Mouse (Mus musculus) 416B (cell line): Measurements from ENCODE around the gene Stag3.

Experiments
- DNase-seq: peaks from one replicate; pipeline ENCODE4 v3.0.0; 2011; ENCODE audit warnings: low read depth

The Stag3 gene

DNA sequence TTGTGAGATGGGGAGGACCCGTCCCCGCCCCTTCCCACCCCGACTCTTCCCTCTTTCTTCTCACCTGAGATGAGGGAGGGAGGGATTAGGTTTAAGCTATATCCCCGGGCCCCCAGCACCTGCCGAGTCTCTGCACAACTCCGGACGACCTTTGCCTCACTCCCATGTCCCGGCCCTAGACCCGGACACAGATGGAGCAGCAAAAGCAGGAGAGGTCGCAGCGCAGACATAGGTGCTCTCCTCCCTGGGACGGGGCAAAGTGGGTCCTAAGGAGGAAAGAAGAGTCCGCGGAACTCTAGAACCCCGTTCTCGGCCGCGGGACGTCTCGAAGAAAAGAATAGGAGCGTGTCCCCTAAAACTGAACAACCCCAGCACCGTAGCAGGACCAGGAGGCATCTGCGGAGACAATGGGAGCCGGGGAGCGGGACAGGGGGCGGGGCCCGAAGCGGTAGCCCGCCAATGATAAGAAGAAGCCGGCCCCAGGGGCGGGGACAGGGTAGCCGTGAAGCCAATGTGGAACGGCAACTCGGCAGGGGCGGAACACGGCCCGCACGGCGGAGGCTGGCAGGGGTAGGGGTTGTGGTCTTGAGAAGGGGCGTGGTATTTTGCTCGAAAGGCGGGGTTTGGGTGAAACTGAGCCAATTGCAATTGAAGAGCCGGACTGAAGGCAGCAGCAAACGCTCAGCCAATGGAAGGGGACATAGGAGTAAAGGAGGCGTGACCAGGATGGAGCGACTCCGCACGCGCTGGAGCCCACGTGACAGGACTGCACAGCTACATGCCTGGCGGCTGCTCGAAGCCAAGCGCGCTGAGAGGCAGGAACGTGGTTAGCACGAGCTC is at the start of gene Stag3, which contains the start of the genes Gm43720 and Gpc2:
Gene Stag3, plus strand, starts transcription at position 656 of the 840 bp plus-strand sequence.
Gene Gm43720, minus strand, starts transcription at position 374 of the 840 bp plus-strand sequence.
Gene Gpc2, minus strand, starts transcription at position 421 of the 840 bp plus-strand sequence.
- no peak for DNase-seq

DNA sequence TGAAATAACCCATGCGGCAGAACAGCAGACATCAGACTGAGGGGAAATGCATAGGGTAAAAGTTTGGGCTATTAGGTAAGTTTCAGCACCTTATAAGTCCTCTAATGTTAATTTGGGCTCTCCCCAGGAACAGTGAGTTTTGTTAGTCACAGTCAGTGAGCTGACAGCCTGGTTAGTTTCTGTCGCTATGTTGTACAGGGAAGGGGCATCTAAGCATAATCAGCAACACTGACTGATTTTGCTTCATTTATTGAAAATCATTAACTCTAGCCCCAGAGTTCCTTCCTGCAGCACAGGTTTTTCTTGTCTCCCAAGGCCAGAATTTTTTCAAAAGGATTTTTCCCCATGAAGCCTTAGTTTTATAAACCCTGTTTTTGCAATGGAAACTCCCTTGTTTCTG is 46.3 kb upstream of the Stag3 start:
- DNase-seq = no peak

GRCm38 (mm10) chr5:138234224-138234623 is 45.8 kb upstream of the Stag3 start:
- no peak for DNase-seq

DNA sequence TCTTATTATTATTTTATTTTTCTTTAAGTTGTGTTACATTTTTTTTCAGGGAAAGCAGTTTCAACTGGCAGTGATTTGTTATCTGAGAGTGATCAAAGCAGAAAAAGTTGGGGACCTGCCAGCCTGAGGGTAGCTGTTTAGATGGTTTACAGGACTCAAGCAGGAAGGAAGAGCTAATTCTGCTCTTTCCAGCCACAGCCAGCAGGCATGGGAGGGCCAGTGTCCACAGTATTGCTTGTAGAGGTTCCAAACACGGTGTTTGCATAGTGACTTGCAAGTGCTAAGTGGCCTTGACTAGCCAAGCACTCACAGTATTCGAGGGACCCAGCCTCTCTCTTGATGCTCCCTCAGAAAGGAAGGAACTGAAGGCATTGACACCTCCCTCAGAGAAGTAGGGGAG is 38.5 kb upstream of the Stag3 start:
- DNase-seq = peak; percentile 92

- no peak for DNase-seq
These were observed 28.9 kb upstream of the Stag3 start for GRCm38 (mm10) chr5:138251144-138251543.

- peak; percentile 69 for DNase-seq
These were observed 27.0 kb upstream of the Stag3 start for GRCm38 (mm10) chr5:138253061-138253460.

- peak; percentile 99 for DNase-seq
These were observed 24.5 kb upstream of the Stag3 start, which contains the start of gene Lamtor4 for GRCm38 (mm10) chr5:138255353-138256093. Gene Lamtor4 (plus strand): TSS chr5:138255482.

GRCm38 (mm10) chr5:138256094-138256467 is 24.0 kb upstream of the Stag3 start:
- DNase-seq = no peak

GRCm38 (mm10) chr5:138256966-138257584 is 23.0 kb upstream of the Stag3 start:
- peak; percentile 99 for DNase-seq

DNA sequence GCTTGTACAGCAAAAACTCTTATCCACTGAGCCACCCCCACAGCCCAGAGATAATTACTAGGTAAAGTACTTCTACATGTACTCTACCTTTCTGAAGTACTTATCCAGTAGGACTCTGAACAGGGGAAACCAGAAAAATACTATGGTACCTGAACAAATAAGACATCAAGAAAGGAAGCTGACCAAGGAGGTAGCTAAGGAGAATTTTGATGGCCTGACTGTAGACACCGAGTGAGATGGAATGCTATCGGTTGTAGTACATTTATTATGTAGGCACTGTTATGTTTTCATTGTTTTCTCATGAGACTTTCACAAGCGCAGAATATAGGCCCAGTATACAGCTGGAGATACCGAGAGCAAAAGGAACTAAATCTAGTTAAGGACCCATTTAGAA is 22.5 kb upstream of the Stag3 start:
- DNase-seq = no peak

DNA sequence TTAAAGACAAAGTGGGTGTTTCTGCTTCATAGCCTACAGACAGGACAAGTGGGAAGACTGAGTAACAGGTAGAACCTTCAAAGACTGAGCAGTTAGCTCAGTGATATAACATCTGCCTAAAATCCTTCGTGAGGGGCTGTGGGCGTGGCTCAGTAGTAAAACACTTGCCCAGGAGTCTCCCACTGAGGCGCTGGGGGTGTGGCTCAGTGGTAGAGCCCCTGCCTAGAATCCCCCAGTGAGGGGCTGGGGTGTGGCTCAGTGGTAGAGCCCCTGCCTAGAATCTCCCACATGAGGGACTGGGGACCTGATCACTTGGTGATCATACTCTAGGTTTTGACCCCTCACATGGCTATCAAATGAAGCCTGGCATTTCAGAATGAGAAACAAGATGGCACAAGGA is 22.0 kb upstream of the Stag3 start:
- DNase-seq = peak; percentile 48

- peak; percentile 74 for DNase-seq
These were observed 21.5 kb upstream of the Stag3 start for GRCm38 (mm10) chr5:138258542-138258941.

GRCm38 (mm10) chr5:138258993-138259392 is 21.0 kb upstream of the Stag3 start:
- DNase-seq = peak; percentile 25

GRCm38 (mm10) chr5:138260051-138260450 is 20.0 kb upstream of the Stag3 start:
- peak; percentile 23 for DNase-seq

DNA sequence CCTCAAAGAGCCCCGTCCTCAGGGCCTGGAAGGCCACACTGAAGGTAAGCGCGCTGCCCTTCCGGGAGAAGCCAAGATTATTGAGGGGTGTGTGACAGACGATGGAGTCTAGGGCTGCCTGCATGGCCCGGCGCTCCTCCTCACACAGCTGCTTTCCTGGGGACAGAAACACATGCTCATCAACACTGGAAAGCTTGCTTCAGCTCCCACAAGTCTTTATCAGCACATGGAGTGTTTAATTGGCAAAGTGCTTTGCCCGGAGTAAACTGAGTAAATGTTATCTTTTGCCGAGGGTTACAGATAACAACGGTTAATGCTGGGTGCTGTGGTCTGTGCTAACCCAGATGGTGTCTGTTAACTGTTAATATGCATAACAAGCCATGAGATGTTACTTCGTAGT is 19.2 kb upstream of the Stag3 start:
- DNase-seq = peak; percentile 46

- peak; percentile 70 for DNase-seq
These were observed 18.0 kb upstream of the Stag3 start for GRCm38 (mm10) chr5:138262001-138262400.

DNA sequence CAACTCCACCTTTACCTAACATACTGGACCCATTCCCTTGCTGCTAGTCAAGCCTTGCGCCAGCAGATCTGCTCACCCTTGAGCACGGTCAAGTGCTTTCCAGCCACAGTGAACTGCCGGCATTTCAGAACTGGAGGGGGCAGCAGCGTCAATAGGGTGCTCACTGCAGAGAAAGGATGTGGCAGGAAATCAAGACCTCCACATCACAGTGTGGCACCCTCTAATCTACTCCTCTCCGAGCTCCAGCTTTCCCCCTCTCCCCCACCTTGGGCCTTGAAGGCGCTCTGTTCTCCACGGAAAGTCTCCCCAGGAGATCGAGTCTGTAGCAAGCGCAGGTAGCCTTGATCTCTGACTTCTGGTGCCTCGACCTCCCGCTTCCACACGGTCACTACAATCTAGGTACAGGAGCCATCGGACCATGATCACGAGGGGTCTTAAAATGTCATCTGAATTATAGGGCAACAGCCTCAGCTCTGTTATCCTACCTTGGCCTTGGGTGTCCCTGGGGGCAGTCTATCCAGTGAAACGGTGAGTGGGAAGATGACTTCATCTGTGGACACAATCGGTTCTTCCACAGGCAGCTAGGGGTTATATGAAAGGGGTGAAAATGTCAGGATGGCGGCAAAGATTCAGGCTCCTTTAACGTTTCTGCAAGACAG is 17.3 kb upstream of the Stag3 start:
- DNase-seq = peak; percentile 61

GRCm38 (mm10) chr5:138263260-138264206 is 16.5 kb upstream of the Stag3 start, which contains the start of gene BC037034:
Gene BC037034 (minus strand): TSS chr5:138264033.
- DNase-seq = peak; percentile 95

DNA sequence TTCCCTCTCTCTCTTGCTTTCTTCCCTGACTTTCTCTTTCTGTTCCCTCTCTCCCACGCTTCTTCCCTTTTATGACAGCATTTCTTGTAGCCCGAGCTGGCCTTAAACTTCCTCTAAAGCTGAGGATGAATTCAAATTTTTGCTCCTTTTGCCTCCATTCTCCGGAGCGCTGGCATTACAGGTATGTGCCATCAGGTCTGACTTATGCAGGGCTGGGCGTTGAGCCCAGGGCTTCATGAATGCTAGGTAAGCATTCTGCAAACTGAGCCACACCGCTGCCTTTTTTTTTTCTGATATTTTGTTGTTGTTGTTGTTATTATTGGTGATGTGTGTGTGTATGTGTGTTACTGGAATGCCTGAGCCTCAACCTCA is 15.8 kb upstream of the Stag3 start:
- no peak for DNase-seq

- DNase-seq = no peak
These were observed 14.3 kb upstream of the Stag3 start for GRCm38 (mm10) chr5:138265712-138266111.

DNA sequence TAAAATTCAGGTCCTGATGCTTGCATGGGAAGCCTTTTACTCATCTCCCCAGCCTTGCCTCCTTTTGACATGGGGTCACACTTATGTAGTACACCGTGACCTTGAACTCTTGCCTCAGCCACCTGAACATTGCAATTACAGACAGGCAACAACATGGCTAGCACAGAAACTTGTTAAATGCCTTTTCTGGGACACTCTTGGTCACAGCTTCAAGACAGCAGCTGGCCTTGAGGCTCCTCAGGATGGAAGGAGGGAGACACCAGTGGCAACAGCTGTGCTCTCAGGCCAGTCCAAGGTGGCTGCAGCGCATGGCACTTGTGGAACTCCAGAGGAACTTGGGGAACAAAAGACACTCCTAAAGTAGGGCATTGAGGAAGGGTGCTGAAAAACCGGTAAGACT is 12.9 kb upstream of the Stag3 start:
- DNase-seq = no peak
